Mouse (Mus musculus): Measurements from ENCODE around the gene Ctdspl.

The Ctdspl gene

GRCm38 (mm10) chr9:119028226-119029195, 102.3 kb downstream of the Ctdspl start:
- DNase-seq (ENCODE audit: low read depth, low spot score) = no peak

GRCm38 (mm10) chr9:119029568-119029967, 103.3 kb downstream of the Ctdspl start:
- DNase-seq (ENCODE audit: low read depth, low spot score) = no peak

GRCm38 (mm10) chr9:119031038-119031437, 104.8 kb downstream of the Ctdspl start:
- DNase-seq (ENCODE audit: low read depth, low spot score) = no peak

GRCm38 (mm10) chr9:119031772-119032171, 105.5 kb downstream of the Ctdspl start:
- DNase-seq (ENCODE audit: low read depth, low spot score) = no peak

- no peak for DNase-seq (ENCODE audit: low read depth, low spot score)
Measured at GRCm38 (mm10) chr9:119032538-119032937, 106.3 kb downstream of the Ctdspl start.

GRCm38 (mm10) chr9:119033111-119033921, 107.1 kb downstream of the Ctdspl start:
- peak; percentile 60 for DNase-seq (ENCODE audit: low read depth, low spot score)

- DNase-seq (ENCODE audit: low read depth, low spot score) = no peak
Measured at GRCm38 (mm10) chr9:119034069-119034468, 107.8 kb downstream of the Ctdspl start.

GRCm38 (mm10) chr9:119034676-119035665, 108.7 kb downstream of the Ctdspl start:
- DNase-seq (ENCODE audit: low read depth, low spot score) = no peak

- no peak for DNase-seq (ENCODE audit: low read depth, low spot score)
Measured at GRCm38 (mm10) chr9:119035836-119036235, 109.6 kb downstream of the Ctdspl start.

GRCm38 (mm10) chr9:119037076-119037730, 111.0 kb downstream of the Ctdspl start:
- no peak for DNase-seq (ENCODE audit: low read depth, low spot score)

- no peak for DNase-seq (ENCODE audit: low read depth, low spot score)
Measured at GRCm38 (mm10) chr9:119038574-119038973, 112.3 kb downstream of the Ctdspl start.

GRCm38 (mm10) chr9:119040101-119040775, 114.0 kb downstream of the Ctdspl start:
- DNase-seq (ENCODE audit: low read depth, low spot score) = no peak

GRCm38 (mm10) chr9:119048182-119048903, 122.1 kb downstream of the Ctdspl start:
- no peak for DNase-seq (ENCODE audit: low read depth, low spot score)

GRCm38 (mm10) chr9:119051158-119051557, 124.9 kb downstream of the Ctdspl start:
- DNase-seq (ENCODE audit: low read depth, low spot score) = no peak

GRCm38 (mm10) chr9:119052154-119052944, 126.1 kb downstream of the Ctdspl start, which contains the start of gene Vill:
Gene Vill (plus strand): TSS chr9:119052778.
- no peak for DNase-seq (ENCODE audit: low read depth, low spot score)

GRCm38 (mm10) chr9:119053964-119054576, 127.8 kb downstream of the Ctdspl start:
- no peak for DNase-seq (ENCODE audit: low read depth, low spot score)

- no peak for DNase-seq (ENCODE audit: low read depth, low spot score)
Measured at GRCm38 (mm10) chr9:119055336-119055735, 129.1 kb downstream of the Ctdspl start.

GRCm38 (mm10) chr9:119058245-119058644, 132.0 kb downstream of the Ctdspl start:
- no peak for DNase-seq (ENCODE audit: low read depth, low spot score)
